Mouse (Mus musculus): ENCODE results near the gene Fkbp8. TPM values are rescaled to one million over a fixed set of nuclear protein-coding genes. Genes with fewer than 3 reads are reported as not detected.

Gene Fkbp8
- polyA plus RNA-seq, 1 experiment from 2014 or later: 441 TPM

DNA sequence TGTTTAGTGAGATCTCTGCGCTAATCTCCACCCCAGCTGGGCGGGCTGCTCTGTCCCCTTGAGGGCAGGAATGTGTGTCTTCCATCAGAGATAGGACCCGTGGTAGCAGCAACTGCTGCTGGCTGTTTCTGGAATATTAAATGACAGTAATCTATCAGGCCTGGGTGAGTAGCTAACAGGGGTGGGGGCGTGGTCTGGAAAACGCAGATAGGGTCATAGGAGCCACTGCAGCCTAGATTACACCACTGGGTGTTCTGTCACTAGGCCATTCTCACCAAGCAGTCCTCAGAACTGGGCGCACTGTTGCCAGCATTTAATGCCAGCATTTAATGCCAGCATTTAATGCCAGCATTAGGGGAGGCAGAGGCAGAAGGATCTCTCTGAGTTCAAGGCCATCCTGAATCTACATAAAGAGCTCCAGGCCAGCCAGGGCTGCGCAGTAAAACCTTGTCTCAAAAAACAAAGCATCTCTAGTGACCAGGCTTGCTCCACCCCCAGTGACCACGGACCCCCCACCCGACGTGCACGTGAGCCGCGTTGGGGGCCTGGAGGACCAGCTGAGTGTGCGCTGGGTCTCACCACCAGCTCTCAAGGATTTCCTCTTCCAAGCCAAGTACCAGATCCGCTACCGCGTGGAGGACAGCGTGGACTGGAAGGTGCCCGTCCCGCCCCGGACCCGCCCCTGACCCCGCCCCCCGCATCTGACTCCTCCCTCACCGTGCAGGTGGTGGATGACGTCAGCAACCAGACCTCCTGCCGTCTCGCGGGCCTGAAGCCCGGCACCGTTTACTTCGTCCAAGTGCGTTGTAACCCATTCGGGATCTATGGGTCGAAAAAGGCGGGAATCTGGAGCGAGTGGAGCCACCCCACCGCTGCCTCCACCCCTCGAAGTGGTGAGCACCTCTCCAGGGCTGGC, 26.9 kb upstream of the Fkbp8 start:
- H3K27me3 ChIP-seq (replicated peaks; ENCODE audit: control insufficient read depth, insufficient read depth, low read length): peaks cover 68% of the 10 kb centered on the region

DNA sequence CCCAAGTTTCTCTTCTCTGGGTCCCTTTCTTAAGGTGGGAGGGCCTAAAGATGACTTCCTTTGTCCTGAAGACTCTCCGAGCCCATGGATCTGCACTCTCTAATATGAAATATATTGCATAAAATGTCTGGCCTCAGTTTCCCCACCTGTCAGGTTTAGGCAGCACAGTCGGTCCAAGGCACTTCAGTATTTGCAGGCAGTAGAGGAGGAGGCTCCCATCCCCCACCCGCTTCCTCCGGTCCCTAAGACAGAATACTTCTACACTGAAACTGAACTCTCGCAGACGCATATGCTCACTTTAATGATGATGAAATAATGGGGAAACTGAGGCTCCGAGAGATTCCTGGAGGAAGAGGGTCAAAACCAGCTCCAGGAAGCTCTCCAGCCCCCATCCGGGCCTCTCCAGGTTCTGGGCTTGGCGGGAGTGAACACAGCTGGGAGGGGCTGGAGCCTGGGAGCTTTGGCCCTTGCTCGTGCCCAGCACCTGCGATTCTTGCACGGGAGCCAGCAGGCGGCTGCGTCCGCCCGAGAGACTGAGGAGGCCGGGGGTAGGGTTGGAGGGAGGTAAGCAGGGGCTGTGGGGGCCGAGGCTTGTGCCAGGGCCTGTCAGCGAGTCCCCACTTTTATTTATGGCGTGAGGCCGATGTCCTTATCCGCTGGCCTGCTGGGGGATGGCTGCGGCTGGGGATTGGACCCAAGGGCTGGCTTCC, 25.5 kb upstream of the Fkbp8 start:
- Histone ChIP-seq H3K9me3 (ENCODE audit: control insufficient read depth, low read length) (no peaks in the 10 kb centered on the region), H3K27ac (ENCODE audit: low read depth, low read length) (no peak overlapping the region), H3K4me2 (ENCODE audit: low read length) (peak overlapping the region; percentile 8; the same call in 1 of the 2 replicates), H3K4me3 (ENCODE audit: low read length) (no peak overlapping the region), H3K27me3 (replicated peaks; ENCODE audit: control insufficient read depth, insufficient read depth, low read length) (peaks cover 55% of the 10 kb centered on the region), H3K36me3 (ENCODE audit: control insufficient read depth, insufficient read depth, low read length) (no peaks in the 10 kb centered on the region), H3K9ac (ENCODE audit: low read depth, low read length) (0 out of 2 replicates have a peak overlapping the region, but pooled peaks have one; percentile 18), H3K4me1 (ENCODE audit: control insufficient read depth, insufficient read depth, low read depth, low read length) (peaks cover 37% of the 10 kb centered on the region)
- WGBS: 11% methylated on average over 22 of the region's 23 CpGs
- no peak for ATAC-seq

More for the DNA sequence above, 26.9 kb upstream of the Fkbp8 start:
- no peak for ATAC-seq
- Histone ChIP-seq H3K4me3 (ENCODE audit: low read length) (0 out of 2 replicates have a peak overlapping the region, but pooled peaks have one; percentile 14), H3K4me2 (ENCODE audit: low read length) (peak overlapping the region; percentile 39), H3K9me3 (ENCODE audit: control insufficient read depth, low read length) (no peaks in the 10 kb centered on the region), H3K9ac (ENCODE audit: low read depth, low read length) (no peak overlapping the region), H3K27ac (ENCODE audit: low read depth, low read length) (no peak overlapping the region), H3K4me1 (ENCODE audit: control insufficient read depth, insufficient read depth, low read depth, low read length) (peaks cover 34% of the 10 kb centered on the region), H3K36me3 (ENCODE audit: control insufficient read depth, insufficient read depth, low read length) (no peaks in the 10 kb centered on the region)
- WGBS: 7% methylated on average over 34 of the region's 39 CpGs

DNA sequence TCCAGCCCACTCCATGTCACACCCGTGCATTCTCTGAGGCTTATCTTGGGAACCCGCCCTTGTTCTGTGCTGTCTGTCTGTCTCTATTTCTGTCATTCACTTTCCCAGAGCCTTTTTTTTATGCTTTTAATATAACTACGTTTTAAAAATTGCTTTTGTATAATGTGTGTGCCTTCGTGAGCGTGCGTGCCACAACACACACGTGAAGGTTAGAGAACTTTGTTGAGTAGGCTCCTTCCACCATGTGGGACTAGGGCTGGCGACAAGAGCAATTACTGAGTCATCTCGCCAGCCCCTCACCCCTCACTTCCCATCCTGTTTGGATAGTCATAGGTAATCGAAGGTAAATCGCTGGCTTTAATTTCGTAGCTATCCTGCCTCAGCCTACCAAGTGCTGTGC, 25.0 kb upstream of the Fkbp8 start:
- Histone ChIP-seq H3K36me3 (ENCODE audit: control insufficient read depth, insufficient read depth, low read length) (peaks cover 1% of the 10 kb centered on the region), H3K4me3 (ENCODE audit: low read length) (no peak overlapping the region), H3K27me3 (replicated peaks; ENCODE audit: control insufficient read depth, insufficient read depth, low read length) (peaks cover 53% of the 10 kb centered on the region), H3K27ac (ENCODE audit: low read depth, low read length) (no peak overlapping the region), H3K9me3 (ENCODE audit: control insufficient read depth, low read length) (no peaks in the 10 kb centered on the region), H3K4me2 (ENCODE audit: low read length) (no peak overlapping the region), H3K9ac (ENCODE audit: low read depth, low read length) (no peak overlapping the region), H3K4me1 (ENCODE audit: control insufficient read depth, insufficient read depth, low read depth, low read length) (peaks cover 37% of the 10 kb centered on the region)
- 34% methylated on average over 12 of the region's 12 CpGs for WGBS
- no peak for ATAC-seq

GRCm38 (mm10) chr8:70503062-70503750, 24.3 kb upstream of the Fkbp8 start:
- no peak for ATAC-seq
- Histone ChIP-seq H3K4me3 (ENCODE audit: low read length) (no peak overlapping the region), H3K9ac (ENCODE audit: low read depth, low read length) (no peak overlapping the region), H3K27me3 (replicated peaks; ENCODE audit: control insufficient read depth, insufficient read depth, low read length) (peaks cover 47% of the 10 kb centered on the region), H3K27ac (ENCODE audit: low read depth, low read length) (no peak overlapping the region), H3K4me1 (ENCODE audit: control insufficient read depth, insufficient read depth, low read depth, low read length) (peaks cover 37% of the 10 kb centered on the region), H3K4me2 (ENCODE audit: low read length) (peak overlapping the region; percentile 5; the same call in 1 of the 2 replicates), H3K36me3 (ENCODE audit: control insufficient read depth, insufficient read depth, low read length) (peaks cover 6% of the 10 kb centered on the region), H3K9me3 (ENCODE audit: control insufficient read depth, low read length) (no peaks in the 10 kb centered on the region)
- WGBS: 14% methylated on average over 46 of the region's 46 CpGs

DNA sequence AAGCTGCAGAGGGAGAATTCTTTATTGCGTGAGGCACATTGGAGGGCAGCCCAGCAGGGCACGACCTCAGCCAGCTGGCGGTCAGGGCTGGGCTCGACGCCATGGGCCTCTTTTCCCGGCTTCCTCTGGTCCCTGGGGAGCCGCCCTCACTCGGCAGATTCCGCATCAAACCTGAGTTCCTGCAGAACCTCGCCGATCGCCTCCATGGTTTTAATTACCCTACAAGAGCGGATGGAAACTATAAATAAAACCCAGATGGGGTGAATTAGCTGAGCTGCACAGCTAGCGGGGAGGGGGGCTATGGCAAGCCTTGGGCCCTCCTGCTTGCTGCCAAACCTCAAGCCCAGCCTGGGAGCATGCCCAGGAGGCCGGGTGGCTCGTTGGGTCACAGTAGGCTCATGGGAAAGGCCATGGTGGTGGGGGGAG, 23.2 kb upstream of the Fkbp8 start:
- no peaks in the 10 kb centered on the region for H3K9me3 ChIP-seq (ENCODE audit: control insufficient read depth, low read length)
- 0 out of 2 replicates have a peak overlapping the region, but pooled peaks have one; percentile 1 for H3K9ac ChIP-seq (ENCODE audit: low read depth, low read length)

GRCm38 (mm10) chr8:70504851-70505250, 22.7 kb upstream of the Fkbp8 start:
- ATAC-seq: no peak; the same call in 1 of the 2 replicates
- Histone ChIP-seq H3K4me1 (ENCODE audit: control insufficient read depth, insufficient read depth, low read depth, low read length) (peaks cover 50% of the 10 kb centered on the region), H3K9me3 (ENCODE audit: control insufficient read depth, low read length) (no peaks in the 10 kb centered on the region), H3K9ac (ENCODE audit: low read depth, low read length) (no peak overlapping the region), H3K27ac (ENCODE audit: low read depth, low read length) (peak overlapping the region; percentile 48), H3K36me3 (ENCODE audit: control insufficient read depth, insufficient read depth, low read length) (peaks cover 9% of the 10 kb centered on the region), H3K4me3 (ENCODE audit: low read length) (no peak overlapping the region), H3K4me2 (ENCODE audit: low read length) (peak overlapping the region; percentile 65), H3K27me3 (replicated peaks; ENCODE audit: control insufficient read depth, insufficient read depth, low read length) (peaks cover 31% of the 10 kb centered on the region)
- WGBS: 68% methylated on average over 3 of the region's 3 CpGs

More for the DNA sequence above, 23.2 kb upstream of the Fkbp8 start:
- Histone ChIP-seq H3K4me1 (ENCODE audit: control insufficient read depth, insufficient read depth, low read depth, low read length) (peaks cover 46% of the 10 kb centered on the region), H3K4me3 (ENCODE audit: low read length) (no peak overlapping the region; the same call in 1 of the 2 replicates), H3K27ac (ENCODE audit: low read depth, low read length) (peak overlapping the region; percentile 48), H3K27me3 (replicated peaks; ENCODE audit: control insufficient read depth, insufficient read depth, low read length) (peaks cover 36% of the 10 kb centered on the region), H3K36me3 (ENCODE audit: control insufficient read depth, insufficient read depth, low read length) (peaks cover 9% of the 10 kb centered on the region), H3K4me2 (ENCODE audit: low read length) (no peak overlapping the region; the same call in 1 of the 2 replicates)
- WGBS: 35% methylated on average over 16 of the region's 16 CpGs
- no peak for ATAC-seq

DNA sequence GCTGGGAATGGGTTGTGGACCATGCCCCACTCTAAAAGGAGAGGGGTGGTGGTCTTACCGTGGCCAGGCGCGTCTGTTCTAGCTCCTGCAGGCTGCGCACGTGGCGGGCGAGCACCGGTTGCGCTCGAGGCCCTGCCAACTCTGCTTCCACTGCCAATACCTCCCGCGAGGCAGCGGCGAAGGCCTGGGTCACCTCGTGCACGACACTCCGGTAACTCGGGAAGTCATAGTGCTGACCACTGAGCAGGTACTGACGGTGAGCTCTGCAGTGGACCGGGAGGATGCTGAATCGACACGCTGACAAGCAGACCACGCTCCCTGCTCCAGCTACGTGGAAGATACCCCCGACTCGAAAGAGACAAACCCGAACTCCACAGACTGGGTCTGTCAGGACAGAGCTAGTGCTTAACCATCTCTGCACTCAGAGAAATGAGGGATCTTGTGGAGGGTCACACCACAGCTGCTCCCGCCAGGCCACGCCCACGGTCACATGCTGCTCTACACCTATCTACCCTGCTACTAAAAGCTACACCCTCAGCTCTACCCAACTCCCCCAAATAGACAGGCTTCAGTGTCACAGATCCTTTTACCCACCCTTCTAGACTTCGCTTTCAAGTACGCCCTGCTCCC, 21.7 kb upstream of the Fkbp8 start:
- peaks cover 9% of the 10 kb centered on the region for H3K36me3 ChIP-seq (ENCODE audit: control insufficient read depth, insufficient read depth, low read length)
- peak overlapping the region; percentile 98 for H3K27ac ChIP-seq (ENCODE audit: low read depth, low read length)
- WGBS: 36% methylated on average over 29 of the region's 32 CpGs
- peaks cover 48% of the 10 kb centered on the region for H3K4me1 ChIP-seq (ENCODE audit: control insufficient read depth, insufficient read depth, low read depth, low read length)
- peak; percentile 27; the same call in 1 of the 2 replicates for ATAC-seq
- no peaks in the 10 kb centered on the region for H3K9me3 ChIP-seq (ENCODE audit: control insufficient read depth, low read length)
- H3K4me2 ChIP-seq (ENCODE audit: low read length): peak overlapping the region; percentile 65
- H3K9ac ChIP-seq (ENCODE audit: low read depth, low read length): peak overlapping the region; percentile 98
- H3K27me3 ChIP-seq (replicated peaks; ENCODE audit: control insufficient read depth, insufficient read depth, low read length): peaks cover 22% of the 10 kb centered on the region
- H3K4me3 ChIP-seq (ENCODE audit: low read length): peak overlapping the region; percentile 77

GRCm38 (mm10) chr8:70506328-70507026, 21.0 kb upstream of the Fkbp8 start, which contains the start of gene Rex1bd:
TSS of gene Rex1bd (minus strand) at chr8:70506752.
- Histone ChIP-seq H3K4me2 (ENCODE audit: low read length) (peak within 1 kb of the TSS; percentile 65), H3K4me3 (ENCODE audit: low read length) (peak within 1 kb of the TSS; percentile 77), H3K9me3 (ENCODE audit: control insufficient read depth, low read length) (no peaks in the 10 kb centered on the region), H3K4me1 (ENCODE audit: control insufficient read depth, insufficient read depth, low read depth, low read length) (peaks cover 48% of the 10 kb centered on the region), H3K36me3 (ENCODE audit: control insufficient read depth, insufficient read depth, low read length) (peaks cover 9% of the 10 kb centered on the region), H3K27me3 (replicated peaks; ENCODE audit: control insufficient read depth, insufficient read depth, low read length) (peaks cover 17% of the 10 kb centered on the region), H3K27ac (ENCODE audit: low read depth, low read length) (peak within 1 kb of the TSS; percentile 98), H3K9ac (ENCODE audit: low read depth, low read length) (peak within 1 kb of the TSS; percentile 98)
- 3% methylated on average over 40 of the region's 40 CpGs for WGBS
- peak; percentile 88 for ATAC-seq
